Mouse (Mus musculus): ENCODE results near the gene Ppp1r13b.

GRCm38 (mm10) chr12:111809762-111810161, 98.1 kb downstream of the Ppp1r13b start:
- TF ChIP-seq CTCF (IDR thresholded peaks at IDR 0.05; ENCODE audit: low read depth, low read length): no peak
- no peak for TF ChIP-seq POLR2A (IDR thresholded peaks at IDR 0.05; ENCODE audit: borderline replicate concordance, low read depth, low read length)
